16 mouse cellular contexts compared by ENCODE assay signal in genomic region chr17:80925554-80925953, GRCm38 (mm10). TPM values are rescaled to one million over a fixed set of nuclear protein-coding genes. Genes with fewer than 3 reads are reported as not detected.
"Had no signal": no experiment of that assay in that cellular context is flagged by ENCODE, and none has a peak within 500 bp of the region (broad histone marks: within the 10 kb centered on the region; RNA-seq: fewer than 3 reads in every experiment).

No protein-coding gene starts in this region.

- H3K9ac ChIP-seq: neural tube, embryonic 15.5 days; stomach, embryonic 15.5 days had no signal

- H3K9me3 ChIP-seq: neural tube, embryonic 15.5 days; stomach, embryonic 15.5 days had no signal

- H3K4me1 ChIP-seq: stomach, embryonic 15.5 days had no signal

- H3K27ac ChIP-seq: neural tube, embryonic 15.5 days; stomach, embryonic 15.5 days; stomach, postnatal 0 days had no signal

- DNase-seq: retina, postnatal 1 day; right cerebral cortex, adult 18-20 months; right cerebral cortex, postnatal 14 days; right cerebral cortex, postnatal 25 days; right cerebral cortex, postnatal 4 days; spleen, adult 18-20 months; thymus, adult 18-20 months; thymus, adult 2 months; thymus, postnatal 14 days; thymus, postnatal 25 days; thymus, postnatal 36 days; thymus, postnatal 4 days had no signal

- H3K4me3 ChIP-seq: neural tube, embryonic 15.5 days; stomach, embryonic 15.5 days had no signal

- H3K4me2 ChIP-seq: neural tube, embryonic 15.5 days; stomach, embryonic 15.5 days had no signal

- H3K36me3 ChIP-seq: neural tube, embryonic 15.5 days; stomach, embryonic 15.5 days had no signal

- H3K27me3 ChIP-seq: neural tube, embryonic 15.5 days; stomach, embryonic 15.5 days had no signal

RNA-seq across cellular contexts. Expression of gene Tmem178, which starts 18.9 kb away (rescaled TPM):
- total RNA-seq: neutrophil, adult 5-6 weeks had no signal
